Mouse (Mus musculus): Measurements from ENCODE around the gene Smc4.
"Not testable (repeated sequence)": the region's sequence is repeated elsewhere in the genome, so short reads cannot be mapped to it uniquely, and the experiment has no call there.

The Smc4 gene

DNA sequence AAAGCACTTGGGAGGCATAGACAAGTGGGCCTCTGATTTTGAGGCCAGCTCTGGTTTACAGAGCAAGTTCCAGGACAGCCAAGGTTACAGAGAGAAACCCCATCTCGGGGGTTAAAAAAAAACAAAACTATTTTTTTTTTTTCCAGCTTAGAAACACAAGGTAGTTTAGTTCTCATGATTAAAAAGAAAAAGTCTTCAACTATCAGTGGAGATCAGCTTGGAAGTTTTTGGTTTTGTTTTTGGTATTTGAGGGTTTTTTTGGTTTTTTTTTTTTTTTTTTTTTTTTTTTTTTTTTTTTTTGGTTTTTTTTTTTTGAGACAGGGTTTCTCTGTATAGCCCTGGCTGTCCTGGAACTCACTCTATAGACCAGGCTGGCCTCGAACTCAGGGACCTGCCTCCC is 14.1 kb downstream of the Smc4 start:
- DNase-seq, result not testable (repeated sequence)

DNA sequence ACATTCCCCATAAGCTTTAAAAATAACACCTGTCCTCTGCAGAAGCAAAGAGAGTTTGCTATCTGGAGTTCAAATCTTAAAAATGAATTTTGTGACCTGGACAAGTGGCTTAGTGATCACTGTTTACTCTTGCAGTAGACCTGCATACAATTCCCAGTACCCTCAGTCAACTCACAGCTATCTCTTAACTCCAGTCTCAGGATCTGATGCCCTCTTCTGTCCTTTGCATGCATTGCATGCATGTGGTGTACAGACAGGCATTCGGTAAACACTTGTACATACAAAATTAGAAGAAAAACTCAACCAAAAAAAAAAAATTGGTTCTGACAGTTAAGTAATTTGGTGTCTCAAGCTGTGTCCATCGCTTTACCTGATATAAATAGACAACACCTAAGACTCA is 15.7 kb downstream of the Smc4 start:
- no peak for DNase-seq

DNA sequence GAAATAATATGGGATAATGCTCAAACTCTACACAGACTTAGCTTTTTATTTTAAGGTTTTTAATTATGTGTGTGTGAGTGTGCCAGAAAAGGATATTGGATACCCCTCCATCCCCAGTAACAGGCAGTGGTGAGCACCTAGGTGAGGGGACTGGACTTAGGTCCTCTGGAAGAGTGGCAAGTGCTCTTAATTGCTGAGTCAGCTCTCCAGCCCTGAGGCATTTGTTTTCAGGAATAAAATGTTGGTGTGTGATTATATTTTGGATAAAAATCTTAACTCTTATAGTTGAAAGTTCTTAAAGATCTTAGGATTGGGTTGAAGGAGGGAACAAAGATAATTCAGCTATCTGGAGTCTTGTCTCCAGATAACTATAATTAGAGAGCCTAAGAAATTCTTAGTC is 16.2 kb downstream of the Smc4 start:
- no peak for DNase-seq

DNA sequence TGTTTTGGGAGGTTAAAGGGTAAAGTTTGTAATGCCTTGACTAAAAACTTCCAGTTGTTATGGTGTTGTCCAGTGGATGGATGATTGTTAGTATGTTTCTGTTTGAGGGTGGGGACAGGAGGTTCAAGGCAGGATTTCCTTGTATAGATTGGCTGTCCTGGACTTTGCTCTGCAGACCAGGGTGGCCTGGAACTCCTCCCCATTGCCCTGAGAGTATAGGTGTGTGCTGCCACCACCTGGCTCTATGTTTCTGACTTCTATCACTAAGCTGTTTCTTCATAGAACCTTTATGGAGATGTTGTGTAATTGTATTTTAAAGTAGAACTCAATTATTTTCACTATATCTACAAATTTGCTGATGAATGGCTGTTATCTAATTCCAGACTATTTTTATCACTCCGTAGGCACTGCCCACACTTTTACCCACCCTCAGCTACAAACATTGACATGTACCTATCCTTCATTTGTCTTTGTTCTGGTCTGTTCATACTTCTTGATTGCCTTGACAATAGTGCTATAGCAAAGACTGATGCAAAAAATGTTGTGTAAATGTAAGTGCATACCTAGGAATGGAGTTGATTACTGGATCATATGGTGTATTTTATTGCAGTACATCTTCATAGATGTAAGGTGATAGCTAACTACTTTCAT is 21.7 kb downstream of the Smc4 start:
- no peak for DNase-seq

DNA sequence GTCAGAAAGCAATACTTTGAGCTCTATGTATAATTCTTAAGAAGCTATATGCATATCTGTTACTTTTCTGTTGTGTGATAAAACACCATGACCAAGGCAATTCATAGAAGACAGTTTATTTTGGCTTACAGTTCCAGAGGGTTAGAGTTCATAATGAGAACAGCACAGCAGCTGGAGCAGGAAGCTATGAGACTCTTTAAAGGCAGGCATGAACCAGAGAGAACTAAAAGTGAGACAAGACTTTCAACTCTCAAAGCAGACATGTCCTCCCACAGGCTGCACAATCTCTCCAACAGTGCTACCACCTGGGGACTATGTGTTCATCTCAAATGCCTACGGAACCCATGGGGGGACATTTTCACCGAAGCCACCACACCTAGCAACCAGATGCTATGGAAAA is 35.6 kb downstream of the Smc4 start:
- no peak for DNase-seq

DNA sequence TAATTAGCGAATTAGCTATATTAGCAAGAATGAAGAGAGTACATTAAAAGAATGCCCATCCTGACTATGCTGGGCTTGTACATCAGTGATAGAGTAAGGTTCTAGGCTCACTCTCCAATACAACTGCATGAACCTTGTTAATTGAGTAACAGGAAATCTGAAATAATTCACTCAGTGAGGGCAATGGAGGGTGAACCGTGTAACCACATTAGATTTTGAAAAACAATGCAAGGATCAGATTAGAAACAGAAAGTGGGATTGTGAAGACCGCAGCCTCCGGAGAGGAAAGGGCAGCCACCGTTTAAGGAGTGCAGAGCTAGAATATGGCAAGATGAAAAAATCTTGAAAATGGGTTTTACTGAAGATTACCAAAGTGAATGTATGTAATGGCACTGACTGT is 36.8 kb downstream of the Smc4 start:
- DNase-seq, result no peak

DNA sequence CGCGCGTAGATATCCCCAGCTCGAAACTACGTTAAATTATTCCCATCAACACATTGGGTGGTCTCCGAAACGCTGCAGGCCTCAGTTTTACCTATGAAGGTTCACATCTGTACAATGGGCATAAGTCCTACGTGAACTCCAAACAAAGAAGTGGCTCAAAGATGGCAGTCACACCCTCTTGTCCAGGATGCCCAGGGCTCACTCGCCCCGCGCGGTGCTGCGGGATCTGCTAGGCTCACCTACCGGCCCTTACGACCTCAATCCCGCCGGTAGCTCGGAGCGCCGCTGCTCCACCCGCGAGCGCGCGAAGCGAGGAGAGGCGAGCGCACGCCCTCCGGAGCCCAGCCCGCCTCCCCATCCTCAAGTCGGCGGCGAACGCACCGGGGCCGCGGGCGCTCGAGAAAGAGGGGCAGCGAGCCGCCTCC is 39.6 kb downstream of the Smc4 start:
- no peak for DNase-seq

DNA sequence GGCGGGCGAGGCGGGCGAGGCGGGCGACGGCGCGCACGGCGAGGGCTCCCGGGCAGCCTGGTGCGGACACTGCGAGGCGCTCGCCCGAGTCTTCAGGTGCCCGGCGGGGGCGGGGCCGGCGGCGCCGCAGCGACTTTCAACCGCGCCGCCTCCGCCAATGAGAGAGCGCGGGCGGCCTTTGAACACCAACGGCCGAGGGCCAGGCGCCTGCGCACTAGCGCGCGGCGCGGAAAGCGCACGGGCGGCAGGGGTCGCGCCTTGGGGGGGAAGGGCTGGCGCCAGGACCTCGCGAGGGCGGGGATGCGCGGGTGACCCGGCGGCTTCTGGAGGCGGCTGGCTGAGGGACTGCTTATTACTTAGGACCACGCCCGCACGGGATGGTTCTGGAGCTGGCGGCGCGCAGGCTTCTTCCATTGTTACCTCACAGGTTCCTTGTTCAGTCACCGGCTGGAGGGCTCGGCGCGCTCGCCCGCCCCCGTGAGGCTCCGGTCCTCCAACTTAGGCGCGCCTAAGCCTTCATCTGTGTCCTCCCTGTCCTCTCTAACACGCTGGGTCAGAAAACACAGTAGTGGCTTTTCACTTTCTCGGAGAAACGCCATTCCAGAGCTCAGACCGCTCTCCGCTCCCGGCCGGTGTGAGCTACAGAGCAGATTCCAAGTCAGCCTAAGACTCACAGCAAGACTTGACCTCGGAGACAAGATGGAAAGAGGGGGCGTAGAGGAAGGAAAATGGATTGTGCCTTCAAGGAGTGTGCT is 40.3 kb downstream of the Smc4 start, which contains the start of gene Trim59:
TSS of gene Trim59 (minus strand) at position 111 of the 755 bp plus-strand sequence.
- peak; percentile 93 for DNase-seq

DNA sequence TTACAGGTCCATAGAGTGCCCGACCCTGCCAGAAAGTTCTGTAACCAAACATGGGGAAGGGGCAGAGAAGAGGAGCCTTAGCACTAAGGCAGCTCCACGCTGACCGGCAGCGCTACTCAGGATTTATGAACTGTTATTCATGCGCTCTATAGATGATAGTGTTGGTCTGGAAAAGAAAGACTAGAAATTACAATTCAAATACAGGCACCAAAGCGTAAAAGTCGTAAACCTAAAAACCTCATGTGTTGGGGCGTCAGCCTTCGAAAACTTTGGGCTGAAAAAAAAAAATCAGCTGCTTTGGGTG is 40.8 kb downstream of the Smc4 start:
- DNase-seq, result no peak

DNA sequence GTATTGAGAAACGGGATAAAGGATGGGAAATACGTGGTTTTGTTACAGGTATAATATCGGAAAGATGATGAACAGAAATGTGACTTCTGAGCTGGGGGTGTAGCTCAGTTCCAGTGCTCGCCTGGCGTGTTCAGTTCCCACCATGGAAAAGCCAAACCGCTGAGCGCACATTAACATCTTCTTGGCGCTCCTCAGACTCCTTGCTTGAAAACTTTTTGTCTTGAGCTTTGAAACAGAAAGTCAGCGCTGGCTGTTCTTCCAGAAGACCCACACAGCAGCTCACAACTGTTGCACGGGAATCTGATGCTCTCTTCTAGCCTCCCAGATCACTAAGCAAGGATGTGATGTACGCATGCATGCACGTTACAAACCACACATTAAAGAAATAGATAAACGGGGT is 41.2 kb downstream of the Smc4 start:
- DNase-seq, result no peak

DNA sequence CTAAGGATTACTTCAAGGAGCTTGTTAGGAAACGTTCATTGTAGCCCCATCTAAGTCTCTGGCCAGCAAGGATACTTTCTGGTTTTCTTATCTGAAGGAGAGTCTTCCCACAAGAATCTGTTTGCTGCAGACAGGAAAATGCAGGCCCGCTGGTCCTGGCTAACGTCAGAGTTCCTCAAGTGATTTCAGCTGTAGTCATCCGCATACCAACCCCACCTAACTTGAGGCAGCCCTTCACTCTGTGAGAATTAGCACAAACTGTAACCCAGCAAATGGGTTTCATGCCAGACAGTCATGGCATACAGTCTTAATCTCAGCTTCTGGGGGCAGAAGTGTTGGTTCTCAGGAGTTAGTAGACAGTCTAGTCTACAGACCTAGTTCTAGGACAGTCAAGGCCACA is 42.0 kb downstream of the Smc4 start:
- no peak for DNase-seq

DNA sequence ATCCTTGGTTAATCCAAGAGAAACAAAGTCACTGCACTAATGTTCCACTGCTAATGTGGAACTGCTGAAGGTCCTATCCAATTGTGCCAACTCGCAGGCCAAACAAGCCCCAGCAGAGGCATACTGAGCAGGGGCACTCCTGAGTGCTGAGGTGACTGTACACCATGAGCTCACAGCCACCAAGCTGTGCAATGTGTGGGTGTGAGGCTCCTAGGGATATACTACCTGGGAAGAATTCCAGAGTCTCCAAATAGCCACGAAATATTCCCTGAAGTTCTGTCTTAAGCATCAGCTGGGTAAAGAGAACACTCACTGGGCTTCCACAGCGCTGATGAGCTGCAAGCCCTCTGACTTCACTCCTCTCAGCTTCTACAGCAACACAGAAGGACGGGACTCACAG is 43.1 kb downstream of the Smc4 start:
- no peak for DNase-seq

DNA sequence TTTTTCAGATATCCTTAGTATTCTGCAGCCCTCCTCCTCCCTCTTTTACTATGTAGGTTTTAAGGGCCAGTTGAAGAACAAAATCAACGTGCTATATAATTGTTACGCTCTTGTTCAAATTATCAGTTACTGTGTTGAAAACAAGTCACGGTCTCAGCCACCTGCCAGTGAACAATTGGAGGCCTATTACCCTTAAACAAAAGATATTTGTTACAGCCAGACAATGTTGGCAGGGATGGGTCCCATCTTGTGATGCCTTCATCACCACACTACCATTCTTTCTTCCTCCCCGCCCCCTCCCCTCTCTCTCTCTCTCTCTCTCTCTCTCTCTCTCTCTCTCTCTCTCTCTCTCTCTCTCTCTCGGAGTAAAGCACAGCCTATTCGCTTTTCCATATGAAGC is 44.5 kb downstream of the Smc4 start:
- peak; percentile 16 for DNase-seq

DNA sequence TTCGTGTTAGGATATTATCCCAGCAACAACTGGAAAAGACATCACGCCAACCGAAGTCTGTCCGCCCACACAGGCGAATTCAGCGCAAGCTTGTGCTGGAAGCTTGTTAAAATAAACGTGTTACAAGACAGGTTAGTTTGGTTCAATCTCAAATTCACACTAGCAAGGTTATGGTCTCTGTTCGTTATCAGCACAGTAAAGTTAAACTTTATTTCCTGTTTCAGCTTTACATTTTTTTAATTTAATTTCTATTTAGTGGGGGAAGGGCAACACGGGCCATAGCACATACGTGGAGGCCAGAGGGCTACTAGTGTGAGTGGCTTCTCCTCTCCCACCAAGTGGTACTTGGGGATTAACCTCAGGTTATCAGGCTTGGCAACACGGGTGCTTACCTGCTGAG is 47.4 kb downstream of the Smc4 start:
- no peak for DNase-seq

DNA sequence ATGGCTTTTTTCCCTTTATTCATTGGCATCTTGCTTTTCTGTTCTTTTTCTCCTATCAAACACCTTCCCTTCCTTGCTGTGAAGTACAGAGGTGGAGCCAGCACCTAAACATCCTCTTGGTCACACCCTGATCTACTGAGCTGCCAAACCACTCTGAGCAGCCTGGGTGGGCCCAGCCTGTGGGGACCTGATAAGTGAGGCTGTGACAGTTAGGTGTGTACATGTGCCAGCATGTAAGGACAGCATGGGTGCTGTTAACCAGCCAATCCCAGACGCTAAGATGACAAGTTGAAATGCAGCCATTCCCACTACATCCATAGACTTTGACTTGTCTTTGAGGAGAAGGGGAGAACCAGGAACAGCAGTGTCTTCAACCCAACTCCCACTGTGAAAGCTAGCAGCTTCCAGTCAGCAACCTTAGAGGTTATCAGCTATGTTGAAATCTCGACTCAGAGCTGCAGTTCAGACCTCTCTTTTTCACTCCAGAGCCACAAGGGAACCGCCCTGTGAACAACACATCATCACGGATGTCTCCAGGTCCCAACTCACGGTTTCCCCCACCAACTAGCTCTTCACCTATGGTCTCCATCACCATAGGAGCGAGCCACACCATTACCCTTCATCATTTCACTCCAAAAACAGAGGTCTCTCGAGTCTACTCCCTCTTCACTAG is 50.4 kb downstream of the Smc4 start:
- DNase-seq, result no peak

DNA sequence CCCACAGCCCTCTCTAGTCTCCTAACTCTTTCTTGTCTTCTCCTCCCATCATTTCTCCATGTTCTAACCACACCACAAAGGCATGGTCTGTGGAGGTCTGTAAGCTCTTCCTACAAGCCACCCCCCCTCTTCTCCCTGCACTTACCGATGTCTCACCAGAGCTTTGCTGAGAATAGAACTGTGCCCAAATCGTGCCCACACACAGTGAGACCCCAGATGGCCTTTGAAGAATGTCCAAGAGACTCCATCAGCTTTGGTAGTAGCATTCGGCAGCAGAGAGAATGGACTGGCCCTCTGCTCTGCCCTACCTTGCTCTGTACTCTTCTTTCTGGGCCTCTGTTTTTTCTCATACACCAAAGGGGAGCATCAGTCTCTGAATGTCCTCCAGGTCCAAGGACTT is 51.3 kb downstream of the Smc4 start:
- DNase-seq, result no peak

DNA sequence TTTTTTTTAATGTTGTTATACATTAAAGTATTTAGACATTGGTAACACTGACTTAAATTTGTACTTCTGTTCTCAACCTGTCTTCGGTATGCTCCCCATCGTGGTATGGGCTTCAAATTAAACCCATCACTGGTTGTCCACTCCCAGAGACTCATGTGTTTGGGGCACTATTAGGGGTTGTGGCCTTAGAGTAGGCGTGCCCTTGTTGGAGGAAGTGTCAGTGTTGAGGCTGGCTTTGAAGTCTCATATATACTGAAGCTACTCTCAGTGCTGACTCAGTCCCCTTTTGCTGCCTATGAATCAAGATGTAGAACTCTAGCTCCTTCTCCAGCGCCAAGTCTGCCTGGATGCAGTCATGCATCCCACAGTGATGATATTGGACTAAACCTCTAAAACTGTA is 56.1 kb downstream of the Smc4 start:
- DNase-seq, result no peak

DNA sequence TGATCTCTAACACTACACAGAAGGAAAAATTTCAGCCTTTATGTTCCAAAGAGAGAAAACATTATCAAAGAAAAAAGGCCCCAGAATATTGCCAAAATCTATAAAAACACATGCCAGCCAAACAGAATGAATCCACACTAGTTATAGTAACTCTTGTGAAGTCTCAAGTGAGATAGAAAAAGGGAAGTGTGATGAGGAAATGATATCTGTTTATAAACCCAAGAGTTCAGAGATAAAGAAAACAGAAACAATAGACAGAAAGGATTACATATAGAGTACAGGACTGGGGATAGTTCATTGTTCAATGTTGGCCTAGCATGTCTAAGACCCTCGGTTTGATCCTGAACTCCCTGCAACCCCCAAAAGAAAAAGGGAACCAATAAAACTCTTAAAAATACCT is 58.2 kb downstream of the Smc4 start:
- DNase-seq, result no peak

DNA sequence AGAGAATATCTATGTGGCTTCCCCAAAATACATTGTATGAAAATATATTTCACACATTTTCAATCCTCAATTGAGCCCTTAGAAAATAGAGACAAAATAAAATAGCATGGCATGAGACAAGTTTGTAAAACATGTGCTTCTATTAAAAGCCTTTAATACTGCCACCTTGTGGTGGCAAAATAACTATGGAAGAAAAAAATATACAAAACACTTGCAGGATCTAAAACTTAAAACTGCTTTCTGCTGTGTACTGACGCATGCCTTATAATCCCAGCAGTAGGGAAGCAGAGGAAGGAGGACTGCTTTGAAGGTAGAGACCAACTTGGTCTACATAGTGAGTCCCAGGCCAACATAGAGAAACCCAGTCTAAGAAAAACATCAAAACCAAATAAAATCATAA is 59.5 kb downstream of the Smc4 start:
- no peak for DNase-seq

Measured in cerebellum, adult 9-11 months (tissue).